19 mouse cellular contexts compared by ENCODE assay signal in the genomic region with DNA sequence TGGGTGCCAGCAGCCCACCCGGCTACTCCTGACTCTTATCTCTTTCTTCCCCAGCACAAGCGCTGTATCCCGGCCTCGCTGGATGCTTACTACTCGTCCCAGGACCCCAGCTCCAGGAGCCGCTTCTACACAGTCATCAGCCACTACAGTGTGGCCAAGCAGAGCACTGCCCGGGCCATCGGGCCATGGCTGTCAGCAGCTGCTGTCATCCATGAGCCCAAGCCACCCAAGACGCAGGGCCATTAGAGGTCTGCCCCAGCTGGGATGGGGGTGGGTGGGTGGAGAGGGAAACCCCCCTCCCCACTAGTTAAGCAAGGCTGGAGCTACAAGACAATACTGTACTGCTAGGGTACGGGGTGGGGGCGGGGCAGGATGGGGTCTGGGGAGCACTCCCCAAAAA. TPM values are rescaled to one million over a fixed set of nuclear protein-coding genes. Genes with fewer than 3 reads are reported as not detected.
A peak's percentile ranks its signal among the peaks of the same experiment; 100 is the strongest.
DNase-seq lines count a peak whose midpoint lies in the region; ATAC-seq lines count a peak whose summit lies in the region.
"Had no signal": no experiment of that assay in that cellular context is flagged by ENCODE, and none has a peak within 500 bp of the region (broad histone marks: within the 10 kb centered on the region; RNA-seq: fewer than 3 reads in every experiment).

No protein-coding gene starts in this region.

- no peak overlapping the region for H3K27ac ChIP-seq in forebrain, embryonic 11.5 days (ENCODE audit: low read depth, low read length)
- peak overlapping the region; percentile 82 for H3K27ac ChIP-seq in forebrain, embryonic 15.5 days (replicated peaks)
- peak overlapping the region; percentile 36; the same call in 1 of the 2 replicates for H3K27ac ChIP-seq in hindbrain, embryonic 16.5 days (ENCODE audit: low read depth, low read length)
- peak overlapping the region; percentile 73 for H3K27ac ChIP-seq in midbrain, embryonic 16.5 days (ENCODE audit: low read length)
- H3K27ac ChIP-seq: embryonic facial prominence, embryonic 12.5 days; macrophage; stomach, postnatal 0 days had no signal

- H3K4me1 ChIP-seq in forebrain, embryonic 11.5 days (replicated peaks; ENCODE audit: control insufficient read depth, insufficient read depth, low read length), result peaks cover 1% of the 10 kb centered on the region; the same call in 1 of the 2 replicates
- H3K4me1 ChIP-seq in forebrain, embryonic 15.5 days, result peaks cover 36% of the 10 kb centered on the region
- H3K4me1 ChIP-seq in hindbrain, embryonic 16.5 days (ENCODE audit: control insufficient read depth, insufficient read depth, low read depth, low read length), result peaks cover 6% of the 10 kb centered on the region
- peaks cover 23% of the 10 kb centered on the region for H3K4me1 ChIP-seq in midbrain, embryonic 16.5 days (ENCODE audit: control insufficient read depth, insufficient read depth, low read length)

- DNase-seq in forebrain, embryonic 11.5 days (ENCODE audit: low spot score), result no peak
- no peak for DNase-seq in gastrocnemius, adult 8-10 months (ENCODE audit: low spot score in 2 of 2)
- DNase-seq in gastrocnemius, postnatal 25 days, result no peak
- DNase-seq in left cerebral cortex, adult 8-10 months (ENCODE audit: low spot score in 2 of 2), result no peak
- no peak for DNase-seq in heart, adult 9 months (ENCODE audit: low spot score in 2 of 2)
- DNase-seq: cerebellum, postnatal 36 days; heart, postnatal 4 days; kidney, adult 9 months; liver; lung, adult 2 months; thymus, postnatal 25 days had no signal

- H3K4me3 ChIP-seq in forebrain, embryonic 11.5 days (ENCODE audit: low read depth, low read length), result no peak overlapping the region
- no peak overlapping the region for H3K4me3 ChIP-seq in forebrain, embryonic 15.5 days
- H3K4me3 ChIP-seq in hindbrain, embryonic 16.5 days (ENCODE audit: low read length), result no peak overlapping the region
- no peak overlapping the region for H3K4me3 ChIP-seq in midbrain, embryonic 16.5 days (ENCODE audit: low read depth, low read length)
- H3K4me3 ChIP-seq: embryonic facial prominence, embryonic 12.5 days had no signal

- no peaks in the 10 kb centered on the region for H3K9me3 ChIP-seq in forebrain, embryonic 11.5 days (ENCODE audit: control insufficient read depth, low read length)
- no peaks in the 10 kb centered on the region for H3K9me3 ChIP-seq in forebrain, embryonic 15.5 days
- H3K9me3 ChIP-seq in hindbrain, embryonic 16.5 days (ENCODE audit: control insufficient read depth, low read length), result no peaks in the 10 kb centered on the region
- no peaks in the 10 kb centered on the region for H3K9me3 ChIP-seq in midbrain, embryonic 16.5 days (replicated peaks; ENCODE audit: control insufficient read depth, low read length, poor library complexity, severe bottlenecking)
- H3K9me3 ChIP-seq: embryonic facial prominence, embryonic 12.5 days had no signal

- no peak overlapping the region for H3K4me2 ChIP-seq in forebrain, embryonic 11.5 days (ENCODE audit: low read depth, low read length, severe bottlenecking)
- H3K4me2 ChIP-seq in forebrain, embryonic 15.5 days (replicated peaks), result no peak overlapping the region
- H3K4me2 ChIP-seq in hindbrain, embryonic 16.5 days (ENCODE audit: low read length), result no peak overlapping the region
- H3K4me2 ChIP-seq in midbrain, embryonic 16.5 days (ENCODE audit: low read length), result no peak overlapping the region
- H3K4me2 ChIP-seq: embryonic facial prominence, embryonic 12.5 days; heart, embryonic 11.5 days had no signal

- H3K36me3 ChIP-seq in forebrain, embryonic 11.5 days (ENCODE audit: control insufficient read depth, insufficient read depth, low read length), result no peaks in the 10 kb centered on the region
- H3K36me3 ChIP-seq in forebrain, embryonic 15.5 days, result peaks cover 49% of the 10 kb centered on the region
- H3K36me3 ChIP-seq in hindbrain, embryonic 16.5 days (ENCODE audit: control insufficient read depth, insufficient read depth, low read length), result peaks cover 17% of the 10 kb centered on the region
- H3K36me3 ChIP-seq in midbrain, embryonic 16.5 days (ENCODE audit: control insufficient read depth, insufficient read depth, low read length), result peaks cover 10% of the 10 kb centered on the region; the same call in 1 of the 2 replicates
- H3K36me3 ChIP-seq: embryonic facial prominence, embryonic 12.5 days had no signal

- no peaks in the 10 kb centered on the region for H3K27me3 ChIP-seq in forebrain, embryonic 11.5 days (ENCODE audit: control insufficient read depth, insufficient read depth, low read length)
- H3K27me3 ChIP-seq in forebrain, embryonic 15.5 days, result no peaks in the 10 kb centered on the region
- no peaks in the 10 kb centered on the region for H3K27me3 ChIP-seq in hindbrain, embryonic 16.5 days (replicated peaks; ENCODE audit: control insufficient read depth, insufficient read depth, low read length)
- no peaks in the 10 kb centered on the region for H3K27me3 ChIP-seq in midbrain, embryonic 16.5 days (ENCODE audit: control insufficient read depth, insufficient read depth, low read depth, low read length)
- H3K27me3 ChIP-seq: embryonic facial prominence, embryonic 12.5 days had no signal

- peak; percentile 40; the same call in 1 of the 2 replicates for ATAC-seq in forebrain, embryonic 11.5 days (replicated peaks; ENCODE audit: low FRiP score)
- peak; percentile 29; the same call in 1 of the 2 replicates for ATAC-seq in forebrain, embryonic 15.5 days (replicated peaks)
- ATAC-seq in hindbrain, embryonic 16.5 days, result peak; percentile 25; the same call in 1 of the 2 replicates
- peak; percentile 37 for ATAC-seq in midbrain, embryonic 16.5 days

- WGBS in forebrain, embryonic 11.5 days, result 89% methylated on average over 11 of the region's 11 CpGs
- 68% methylated on average over 11 of the region's 11 CpGs for WGBS in forebrain, embryonic 15.5 days
- 45% methylated on average over 11 of the region's 11 CpGs for WGBS in hindbrain, embryonic 16.5 days
- WGBS in midbrain, embryonic 16.5 days, result 53% methylated on average over 11 of the region's 11 CpGs

- H3K9ac ChIP-seq in forebrain, embryonic 11.5 days (ENCODE audit: low read length), result no peak overlapping the region
- no peak overlapping the region for H3K9ac ChIP-seq in forebrain, embryonic 15.5 days (replicated peaks)
- H3K9ac ChIP-seq in hindbrain, embryonic 16.5 days (ENCODE audit: low read depth, low read length), result peak overlapping the region; percentile 25; the same call in 1 of the 2 replicates
- H3K9ac ChIP-seq in midbrain, embryonic 16.5 days (ENCODE audit: low read depth, low read length), result peak overlapping the region; percentile 40; the same call in 1 of the 2 replicates
- H3K9ac ChIP-seq: embryonic facial prominence, embryonic 12.5 days had no signal

RNA-seq across cellular contexts. Expression of gene Nsg2, which starts 57.1 kb away (rescaled TPM):
- polyA plus RNA-seq in forebrain, embryonic 11.5 days (2014; fragmentation: Nextera tagmentation; extraction: Ambion mirVana), result 24.9 and 27.1 TPM in 2 replicates
- polyA plus RNA-seq in forebrain, embryonic 15.5 days (2015; fragmentation: Nextera tagmentation; extraction: Ambion mirVana), result 677 and 717 TPM in 2 replicates
- 530 and 557 TPM in 2 replicates for polyA plus RNA-seq in hindbrain, embryonic 16.5 days (2015; fragmentation: Nextera tagmentation; extraction: Ambion mirVana)
- 730 and 757 TPM in 2 replicates for polyA plus RNA-seq in midbrain, embryonic 16.5 days (2015; fragmentation: Nextera tagmentation; extraction: Ambion mirVana)
- under 1 TPM in 2 of 4 experiments, not detected in 2; 0.15 to 0.19 TPM for total RNA-seq in gastrocnemius, adult 8-10 months (2022)
- under 1 TPM; 0.26 to 0.35 TPM for total RNA-seq in gastrocnemius, postnatal 25 days (2021)
- total RNA-seq in left cerebral cortex, adult 8-10 months (2022), result 100 to 1,000 TPM; 634 to 689 (median 664) TPM
- total RNA-seq: gastrocnemius, adult 18-20 months had no signal
- polyA plus RNA-seq: macrophage had no signal

Comparison
In these comparisons a context has a peak if more than half of its experiments do, and no peak if none do; other contexts are left out.
1. RNA of gene Nsg2, which starts 57.1 kb away (polyA plus RNA-seq): 730 to 757 TPM in midbrain, embryonic 16.5 days, 677 to 717 TPM in forebrain, embryonic 15.5 days and 530 to 557 TPM in hindbrain, embryonic 16.5 days; 24.9 to 27.1 TPM in forebrain, embryonic 11.5 days; every median in the first group is over 10 times any median in the second.
2. H3K9ac ChIP-seq: peak in hindbrain, embryonic 16.5 days (single experiment) and midbrain, embryonic 16.5 days (single experiment); none in forebrain, embryonic 11.5 days (single experiment) and forebrain, embryonic 15.5 days (single experiment).
3. Peak in every context shown above with its lines, with median percentiles within 50 percentile points of each other: ATAC-seq.